Mouse (Mus musculus): ENCODE results near the gene Slc2a5.

Gene Slc2a5

GRCm38 (mm10) chr4:150105671-150106070 lies 13.4 kb upstream of the Slc2a5 start:
- no peak for DNase-seq (ENCODE audit: low spot score)

- no peak for DNase-seq (ENCODE audit: low spot score)
Observed at GRCm38 (mm10) chr4:150106637-150107036, 12.4 kb upstream of the Slc2a5 start.

GRCm38 (mm10) chr4:150109636-150110035 lies 9.4 kb upstream of the Slc2a5 start:
- DNase-seq (ENCODE audit: low spot score) = no peak

- no peak for DNase-seq (ENCODE audit: low spot score)
Observed at GRCm38 (mm10) chr4:150110373-150110772, 8.7 kb upstream of the Slc2a5 start.

GRCm38 (mm10) chr4:150112867-150113266 lies 6.2 kb upstream of the Slc2a5 start:
- peak; percentile 58 for DNase-seq (ENCODE audit: low spot score)

- DNase-seq (ENCODE audit: low spot score) = no peak
Observed at GRCm38 (mm10) chr4:150114505-150115061, 4.5 kb upstream of the Slc2a5 start.

- no peak for DNase-seq (ENCODE audit: low spot score)
Observed at GRCm38 (mm10) chr4:150117311-150117710, 1.8 kb upstream of the Slc2a5 start.

- DNase-seq (ENCODE audit: low spot score) = no peak
Observed at GRCm38 (mm10) chr4:150118163-150118562, 920 bp upstream of the Slc2a5 start.

GRCm38 (mm10) chr4:150119640-150120039 lies 557 bp downstream of the Slc2a5 start:
- no peak for DNase-seq (ENCODE audit: low spot score)

GRCm38 (mm10) chr4:150120173-150120833 lies 1.2 kb downstream of the Slc2a5 start:
- no peak for DNase-seq (ENCODE audit: low spot score)

GRCm38 (mm10) chr4:150121430-150121829 lies 2.3 kb downstream of the Slc2a5 start:
- DNase-seq (ENCODE audit: low spot score) = no peak

GRCm38 (mm10) chr4:150122476-150122875 lies 3.4 kb downstream of the Slc2a5 start:
- no peak for DNase-seq (ENCODE audit: low spot score)

GRCm38 (mm10) chr4:150126373-150126772 lies 7.3 kb downstream of the Slc2a5 start:
- no peak for DNase-seq (ENCODE audit: low spot score)

- DNase-seq (ENCODE audit: low spot score) = no peak
Observed at GRCm38 (mm10) chr4:150127894-150128293, 8.8 kb downstream of the Slc2a5 start.

- no peak for DNase-seq (ENCODE audit: low spot score)
Observed at GRCm38 (mm10) chr4:150128571-150128970, 9.5 kb downstream of the Slc2a5 start.

- DNase-seq (ENCODE audit: low spot score) = no peak
Observed at GRCm38 (mm10) chr4:150130661-150131060, 11.6 kb downstream of the Slc2a5 start.

- no peak for DNase-seq (ENCODE audit: low spot score)
Observed at GRCm38 (mm10) chr4:150132692-150133271, 13.7 kb downstream of the Slc2a5 start.

- no peak for DNase-seq (ENCODE audit: low spot score)
Observed at GRCm38 (mm10) chr4:150135254-150135653, 16.2 kb downstream of the Slc2a5 start.

GRCm38 (mm10) chr4:150136693-150137092 lies 17.6 kb downstream of the Slc2a5 start:
- peak; percentile 77 for DNase-seq (ENCODE audit: low spot score)

- DNase-seq (ENCODE audit: low spot score) = no peak
Observed at GRCm38 (mm10) chr4:150137368-150138083, 18.4 kb downstream of the Slc2a5 start.

- no peak for DNase-seq (ENCODE audit: low spot score)
Observed at GRCm38 (mm10) chr4:150138084-150138543, 19.0 kb downstream of the Slc2a5 start.

- no peak for DNase-seq (ENCODE audit: low spot score)
Observed at GRCm38 (mm10) chr4:150139090-150139489, 20.0 kb downstream of the Slc2a5 start.

- no peak for DNase-seq (ENCODE audit: low spot score)
Observed at GRCm38 (mm10) chr4:150140346-150140745, 21.3 kb downstream of the Slc2a5 start.

Data from testis, postnatal 14 days (tissue).